Mouse (Mus musculus): Measurements from ENCODE around the gene Il6ra.

Il6ra gene

DNA sequence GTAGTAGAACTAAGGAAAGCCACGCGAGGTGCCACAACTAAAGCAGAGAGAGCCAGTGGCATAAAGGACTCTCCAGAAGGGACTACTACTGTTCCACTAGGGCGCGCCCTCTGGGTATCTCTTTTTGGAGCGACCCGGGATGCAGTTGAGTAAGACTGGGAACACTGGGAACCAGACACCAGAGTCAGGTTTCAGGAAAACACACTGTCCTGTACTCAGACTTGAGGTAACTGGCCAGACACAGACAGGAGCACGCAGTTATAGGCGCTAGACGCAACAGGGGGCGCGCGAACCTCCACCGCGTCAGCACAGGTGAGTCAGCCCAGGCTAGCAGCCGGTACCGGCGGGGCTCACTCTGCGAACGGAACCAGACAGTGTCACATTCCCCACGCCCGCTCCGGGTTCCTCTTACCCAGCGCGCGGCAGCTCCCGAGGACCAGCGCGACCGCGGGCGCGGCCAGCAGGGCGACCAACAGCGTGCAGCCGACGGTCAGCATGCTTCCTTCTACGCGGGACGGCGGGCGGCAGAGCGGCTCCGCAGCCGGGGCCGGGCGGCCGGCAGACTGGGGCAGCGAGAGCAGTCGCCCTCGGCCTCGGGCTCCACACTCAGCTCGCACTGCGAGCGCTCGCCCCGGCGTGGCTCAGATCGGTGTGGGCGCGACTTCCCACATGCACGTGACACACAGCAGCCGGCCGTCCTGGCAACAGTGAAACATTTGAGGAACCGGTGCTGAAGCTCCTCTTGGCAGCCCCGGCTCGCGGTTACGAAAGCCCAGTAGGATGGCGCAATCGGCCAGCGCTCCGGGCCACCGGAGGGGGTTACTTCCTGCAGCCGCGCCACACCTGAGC lies at the start of gene Il6ra:
TSS of gene Il6ra (minus strand) at position 654 of the 849 bp plus-strand sequence.
- peak; percentile 56 for DNase-seq

DNA sequence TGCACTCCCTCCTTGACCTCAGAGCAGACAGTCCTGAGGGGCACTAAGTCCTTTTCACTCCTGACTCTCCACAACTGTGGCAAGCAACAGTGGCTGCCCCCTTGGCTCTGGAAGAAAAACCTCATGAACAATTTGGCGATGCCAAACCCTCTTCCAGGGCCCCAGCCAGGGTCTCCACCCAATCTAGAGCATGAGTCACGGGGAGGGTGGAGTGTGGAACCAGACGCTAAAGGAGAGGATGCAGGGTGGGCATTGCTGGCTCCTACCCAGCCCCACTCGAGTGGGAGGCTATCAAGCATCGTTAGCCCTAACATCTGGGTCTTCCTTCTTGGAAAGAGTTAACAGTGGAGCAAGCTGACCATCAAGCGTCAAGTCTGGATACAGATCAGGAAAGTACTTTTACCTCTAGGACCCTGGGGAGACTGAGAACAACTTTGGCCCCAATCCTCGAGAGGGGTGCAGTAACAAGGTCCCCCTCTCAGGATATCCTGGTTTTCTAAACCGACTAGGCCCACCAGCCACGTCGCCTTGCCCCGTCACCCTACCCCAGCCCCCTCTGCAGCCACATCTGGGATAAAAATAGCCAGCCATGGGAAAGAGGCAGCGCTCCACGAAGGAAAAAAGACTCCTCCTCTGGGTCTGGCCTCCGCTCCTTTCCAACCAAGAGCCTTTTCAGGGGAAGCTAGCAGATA lies 49.2 kb upstream of the Il6ra start:
- DNase-seq, result peak; percentile 32

DNA sequence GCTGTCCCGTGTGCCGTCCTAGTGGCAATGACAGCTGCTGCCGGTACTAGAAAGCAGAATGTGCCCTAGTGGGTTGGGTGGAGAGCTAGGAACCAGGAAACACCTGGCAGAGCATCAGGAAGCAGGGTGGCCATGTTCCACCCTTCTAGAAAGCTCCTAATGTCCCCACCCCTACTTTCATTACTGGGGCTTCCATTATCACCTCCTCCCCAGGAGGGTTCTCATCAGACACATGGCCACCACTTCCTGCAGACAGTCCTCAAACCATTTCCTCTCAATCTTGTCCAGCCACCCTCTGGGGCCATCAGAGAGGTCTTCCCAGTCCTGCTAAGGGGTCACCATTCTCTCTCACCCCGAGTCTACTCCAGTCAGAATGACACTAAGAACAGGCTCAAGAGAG lies 48.4 kb upstream of the Il6ra start:
- DNase-seq, result no peak

DNA sequence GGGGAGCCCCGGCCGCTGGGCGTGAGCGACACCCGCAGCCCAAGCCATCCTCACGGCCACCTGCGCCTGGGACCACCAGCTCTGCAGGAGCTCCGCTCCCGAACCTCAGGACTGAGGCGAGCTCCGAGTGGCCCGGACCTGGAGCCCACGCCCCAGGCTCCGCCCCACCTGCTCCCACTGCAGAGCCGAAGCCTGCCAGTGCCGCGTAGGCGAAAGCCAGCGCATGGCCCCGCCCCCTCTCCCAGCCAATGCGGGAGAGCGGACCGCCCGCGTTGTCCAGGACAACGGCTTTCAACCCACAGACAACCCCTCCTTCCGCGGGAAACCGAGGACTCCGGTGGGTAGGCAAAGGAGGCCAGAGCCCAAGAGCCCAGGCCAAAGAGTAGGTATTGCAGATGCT lies 47.5 kb upstream of the Il6ra start:
- DNase-seq, result peak; percentile 95

DNA sequence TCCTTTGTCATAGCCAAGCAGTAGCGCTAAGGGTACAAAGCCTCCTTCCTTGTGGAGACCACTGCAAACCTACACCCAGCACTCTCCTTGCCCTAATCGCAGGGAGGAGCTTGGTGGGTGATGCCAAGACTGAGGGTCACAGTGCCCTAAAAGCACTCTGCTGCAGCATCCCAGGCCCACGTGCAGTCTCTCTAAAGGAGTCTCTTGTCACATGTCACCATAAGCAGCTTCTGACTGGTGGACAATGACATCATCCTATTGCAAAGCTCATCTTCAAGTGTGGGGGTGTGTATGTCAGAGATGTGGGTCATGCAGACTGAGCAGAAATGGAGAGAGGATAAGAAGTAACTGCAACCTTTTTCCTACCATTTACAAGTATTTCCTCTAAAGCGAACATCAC lies 46.4 kb upstream of the Il6ra start:
- no peak for DNase-seq

DNA sequence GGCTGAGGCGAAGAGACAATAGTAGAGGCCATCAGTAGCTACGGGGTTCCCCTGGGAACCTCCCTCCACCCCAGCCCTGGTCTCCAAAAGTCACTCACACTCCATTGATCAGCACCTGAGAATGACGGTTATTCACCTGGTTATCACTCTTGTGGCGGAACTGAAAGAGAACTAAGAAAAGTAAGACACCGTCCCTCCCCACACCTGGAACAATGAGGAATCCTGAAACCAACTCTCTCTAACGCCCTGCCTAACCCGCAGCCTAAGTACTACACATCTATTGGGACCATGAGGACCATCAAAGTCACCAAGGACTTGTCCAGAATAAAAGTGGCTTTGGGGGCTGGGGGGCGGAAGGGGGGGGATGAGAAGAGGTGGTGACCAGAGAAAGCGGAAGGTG lies 44.9 kb upstream of the Il6ra start:
- no peak for DNase-seq

DNA sequence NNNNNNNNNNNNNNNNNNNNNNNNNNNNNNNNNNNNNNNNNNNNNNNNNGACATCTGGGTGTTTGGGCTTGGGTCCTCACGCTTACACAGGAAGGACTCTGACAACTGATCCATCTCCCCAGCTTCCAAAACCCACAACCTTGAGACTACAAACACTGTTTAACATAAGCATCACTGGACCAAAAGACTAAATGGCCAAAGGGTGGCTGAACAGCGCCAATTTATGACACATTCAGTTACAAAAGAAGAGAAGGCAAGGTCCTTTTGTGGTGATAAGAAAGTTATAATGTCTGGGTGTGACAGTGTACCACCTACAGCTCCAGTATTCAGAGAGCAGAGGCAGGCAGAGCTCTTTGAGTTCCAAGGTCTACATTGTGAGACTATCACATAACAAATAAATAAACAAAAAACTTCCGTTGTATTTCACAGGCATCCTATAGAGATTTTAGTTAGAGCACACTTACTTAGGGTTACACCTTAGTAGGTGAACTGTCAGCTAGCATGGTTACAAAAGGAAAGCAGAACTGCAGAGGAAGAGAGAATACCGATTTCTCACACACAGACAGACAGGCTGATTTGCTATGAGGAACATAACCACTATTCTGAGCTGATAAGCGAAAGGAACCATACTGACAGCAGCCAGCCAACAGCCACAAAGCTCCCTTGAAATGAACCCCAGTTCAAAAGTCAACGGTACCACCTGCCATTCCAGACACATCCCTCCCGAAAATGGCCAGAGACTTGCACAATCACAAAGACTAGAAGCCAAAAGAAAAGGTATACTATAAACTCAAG lies 43.4 kb upstream of the Il6ra start:
- no peak for DNase-seq

DNA sequence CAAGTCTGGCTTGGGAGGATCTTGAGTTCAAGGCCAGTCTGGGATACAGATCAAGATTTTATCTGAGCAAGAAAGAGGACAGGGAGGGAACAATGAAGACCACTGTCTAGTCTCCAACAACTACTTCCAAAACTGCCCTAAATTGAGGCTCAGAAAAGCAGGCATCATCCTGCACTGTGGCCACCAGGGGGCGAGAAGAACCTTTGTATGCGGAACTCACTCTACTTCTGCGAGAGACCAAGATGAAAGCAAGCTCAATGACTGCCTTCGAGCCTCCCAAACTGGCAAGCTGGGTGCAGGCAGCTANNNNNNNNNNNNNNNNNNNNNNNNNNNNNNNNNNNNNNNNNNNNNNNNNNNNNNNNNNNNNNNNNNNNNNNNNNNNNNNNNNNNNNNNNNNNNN lies 40.4 kb upstream of the Il6ra start:
- peak; percentile 80 for DNase-seq

DNA sequence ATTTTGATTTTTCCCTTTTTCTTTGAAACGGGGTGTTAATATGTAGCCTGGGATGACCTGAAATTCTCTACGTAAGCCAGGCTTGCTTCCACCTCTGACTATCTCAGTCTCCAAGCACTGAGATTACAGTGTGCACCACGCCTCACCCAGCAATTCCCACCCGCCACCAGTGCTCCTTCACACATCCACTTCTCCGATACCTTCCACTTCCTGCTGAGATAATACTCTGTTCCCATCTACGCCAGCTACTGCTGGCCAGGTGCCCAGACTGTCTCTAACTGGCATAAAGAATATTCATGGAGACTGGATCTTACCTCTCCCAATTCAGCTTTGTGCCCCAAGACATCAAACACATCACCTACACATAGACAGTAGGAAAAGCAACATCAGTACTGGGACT lies 35.7 kb upstream of the Il6ra start:
- DNase-seq, result peak; percentile 46

DNA sequence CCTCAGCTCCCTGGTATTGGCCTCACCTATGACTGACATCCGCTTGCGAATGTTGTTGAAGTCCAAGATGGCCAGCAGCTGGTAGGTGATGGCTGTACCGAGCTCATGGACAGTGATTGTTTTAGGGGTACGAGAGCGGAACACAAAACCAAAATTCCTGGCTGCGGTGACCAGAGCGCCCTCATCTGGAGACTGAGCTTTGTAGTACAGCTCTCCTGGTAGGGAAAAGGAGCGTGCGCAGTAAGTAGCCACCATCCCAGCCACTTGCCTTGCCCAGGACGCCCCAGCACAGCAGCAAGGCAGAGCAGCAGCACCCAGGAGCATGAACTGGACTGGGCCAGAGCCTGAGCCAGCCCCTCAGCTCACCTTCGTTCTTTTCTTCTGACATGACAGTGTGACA lies 35.0 kb upstream of the Il6ra start:
- DNase-seq, result no peak

DNA sequence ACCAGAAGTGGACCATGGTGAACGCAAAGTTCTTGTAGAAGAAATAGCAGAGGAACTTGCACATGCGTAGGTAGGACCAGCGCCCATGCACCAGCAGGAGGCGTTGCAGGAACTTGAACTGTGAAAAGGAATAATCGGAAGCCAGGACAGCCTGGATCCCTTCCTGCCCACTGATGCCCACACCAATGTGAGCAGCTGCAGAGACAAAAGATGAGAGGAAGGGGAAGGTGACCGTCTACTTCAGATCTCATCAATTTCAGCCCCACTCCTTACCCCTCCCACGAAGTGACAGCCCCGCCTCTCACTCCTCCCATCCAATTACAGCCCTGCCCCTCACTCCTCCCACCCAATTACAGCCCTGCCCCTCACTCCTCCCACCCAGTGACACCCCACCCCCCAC lies 32.0 kb upstream of the Il6ra start:
- DNase-seq, result no peak

DNA sequence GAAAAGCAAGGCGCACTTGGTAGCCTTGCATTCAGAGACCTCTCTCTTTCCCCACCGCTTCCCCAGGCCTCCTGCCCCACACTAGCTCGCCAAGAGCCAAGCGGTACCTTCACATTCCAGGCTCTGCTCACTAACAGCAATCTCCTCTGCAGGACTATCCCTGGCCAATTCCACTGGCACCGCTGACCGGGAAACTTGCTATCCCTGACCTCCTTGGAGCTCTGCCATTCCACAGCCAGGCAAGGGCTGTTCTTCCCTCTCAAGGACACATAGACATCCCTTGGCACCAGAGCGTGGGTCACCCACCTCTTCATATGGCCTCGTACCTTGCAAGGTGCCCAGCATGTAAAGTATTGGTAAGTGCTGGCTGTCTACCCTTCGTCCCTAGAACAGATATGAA lies 29.9 kb upstream of the Il6ra start:
- DNase-seq, result no peak

DNA sequence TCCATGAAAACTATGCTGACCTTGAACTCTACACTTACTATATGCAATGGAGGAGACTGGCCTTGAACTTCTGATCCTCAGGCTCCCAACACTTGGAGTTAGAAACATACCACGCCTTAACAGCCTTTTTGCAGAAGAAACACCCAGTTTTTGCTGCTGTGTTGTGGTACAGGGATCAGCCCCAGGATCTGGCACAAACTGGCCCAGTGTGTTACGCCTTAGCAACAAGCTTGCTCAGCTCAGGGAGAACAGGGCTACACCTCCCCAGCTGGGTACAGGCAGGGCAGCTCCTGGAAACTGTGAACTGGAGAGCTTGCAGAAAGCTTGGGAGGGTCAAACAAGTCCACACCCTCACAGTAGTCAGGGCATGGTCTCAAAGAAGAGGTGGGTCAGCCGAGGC lies 23.5 kb upstream of the Il6ra start:
- DNase-seq, result no peak

DNA sequence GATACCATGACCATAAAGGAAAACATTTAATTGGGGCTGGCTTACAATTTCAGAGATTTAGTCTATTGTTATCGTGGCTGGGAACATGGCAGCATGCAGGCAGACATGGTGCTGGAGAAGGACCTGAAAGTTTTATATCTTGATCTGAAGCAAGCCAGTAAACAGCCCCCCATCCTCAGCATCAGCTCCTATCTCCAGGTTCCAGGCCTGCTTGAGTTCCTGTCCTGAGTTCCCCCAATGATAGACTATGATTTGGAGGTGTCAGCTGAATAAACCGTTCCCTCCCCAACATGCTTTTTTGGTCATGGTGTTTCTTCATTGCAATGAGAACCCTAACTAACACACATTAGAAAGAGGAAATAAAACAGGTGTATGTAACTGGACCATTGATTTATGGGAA lies 19.9 kb upstream of the Il6ra start:
- DNase-seq, result no peak

DNA sequence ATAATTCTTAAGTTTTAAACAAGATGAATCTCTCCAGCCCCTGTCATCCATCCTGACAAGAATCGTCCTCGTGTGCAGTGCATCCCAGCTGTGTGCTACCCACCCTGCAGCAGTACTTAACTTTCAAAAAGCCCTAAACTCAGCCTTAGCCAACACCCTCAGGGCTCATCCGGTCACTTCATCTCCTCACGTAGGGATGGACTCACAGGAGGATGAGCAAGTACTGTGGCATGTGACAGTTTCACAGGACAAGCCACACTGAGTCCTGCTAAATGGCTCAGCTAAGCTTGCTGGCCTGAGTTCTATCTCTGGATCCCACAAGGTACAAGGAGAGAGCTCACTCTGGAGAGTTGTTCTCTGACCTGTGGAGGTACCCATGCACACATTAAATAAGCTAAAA lies 16.0 kb upstream of the Il6ra start:
- DNase-seq, result no peak

DNA sequence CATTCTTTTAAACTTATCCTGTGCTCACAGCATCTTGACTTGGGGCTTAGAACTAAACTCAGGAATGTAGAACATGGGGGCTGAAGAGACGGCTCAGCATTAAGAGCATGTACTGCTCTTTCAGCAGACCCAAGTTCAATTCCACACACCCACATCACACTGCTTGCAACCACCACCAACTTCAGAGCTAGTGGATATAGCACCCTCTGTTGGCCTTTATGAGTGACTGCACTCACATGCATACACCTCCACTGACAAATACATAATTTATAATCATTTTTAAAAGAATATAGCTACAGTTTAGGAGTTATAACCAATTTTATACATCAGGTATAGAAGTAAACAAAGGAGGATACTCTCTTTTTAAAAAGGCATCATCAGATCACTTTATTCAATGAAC lies 13.4 kb upstream of the Il6ra start:
- no peak for DNase-seq

DNA sequence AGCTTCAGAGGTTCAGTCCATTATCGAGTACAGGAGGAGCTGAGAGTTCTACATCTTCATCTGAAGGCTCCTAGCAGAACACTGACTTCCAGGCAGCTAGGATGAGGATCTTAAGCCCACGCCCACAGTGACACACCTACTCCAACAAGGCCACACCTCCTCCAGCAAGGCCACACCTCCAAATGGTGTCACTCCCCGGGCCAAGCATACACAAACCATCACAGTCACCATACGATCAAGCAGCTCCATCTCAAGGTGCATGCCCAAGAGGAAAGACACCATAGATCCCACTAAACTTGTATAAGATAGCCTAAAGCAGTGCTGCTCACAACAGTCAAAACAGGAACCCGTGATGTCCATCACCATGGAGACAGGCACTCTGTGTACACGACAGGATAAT lies 7.7 kb upstream of the Il6ra start:
- DNase-seq, result no peak

DNA sequence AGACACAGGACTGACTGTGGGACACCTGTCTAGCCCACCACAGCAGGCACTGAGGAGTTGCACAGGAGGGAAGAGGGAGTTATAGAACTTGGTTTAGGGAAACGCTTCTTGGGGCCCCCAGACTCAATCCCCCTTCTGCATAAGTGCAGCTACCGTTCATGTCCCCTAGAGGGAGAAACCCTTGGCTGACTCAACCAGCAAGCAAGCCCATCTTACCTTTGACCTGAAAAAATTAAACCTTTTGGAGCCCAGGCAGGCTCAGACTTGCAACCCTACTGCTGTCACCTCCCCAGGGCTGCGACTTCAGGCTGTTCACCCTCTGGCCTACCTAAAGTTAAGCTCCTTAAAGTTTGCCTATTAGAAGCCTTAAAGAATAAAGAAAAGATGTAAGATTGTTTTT lies 4.4 kb upstream of the Il6ra start:
- DNase-seq, result no peak

DNA sequence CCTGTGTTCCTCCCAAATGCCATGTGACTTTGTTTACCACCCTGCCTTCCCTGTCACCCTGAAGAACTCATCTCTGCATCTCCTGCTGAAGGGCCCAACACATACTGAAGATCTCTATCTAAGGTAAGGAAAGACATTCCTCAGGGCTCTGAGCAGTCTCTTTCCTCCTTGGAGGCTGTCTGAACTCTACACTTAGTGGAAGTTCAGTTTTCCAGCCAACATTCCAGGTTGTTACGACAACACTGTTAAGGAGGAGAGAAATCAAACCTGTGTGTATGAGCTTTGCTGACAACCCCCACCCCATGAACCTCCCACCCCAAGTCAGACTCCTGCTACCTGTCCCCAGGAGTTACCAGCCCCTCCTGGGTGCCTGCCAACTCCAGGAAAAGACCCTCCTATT lies 3.6 kb upstream of the Il6ra start:
- DNase-seq, result no peak

DNA sequence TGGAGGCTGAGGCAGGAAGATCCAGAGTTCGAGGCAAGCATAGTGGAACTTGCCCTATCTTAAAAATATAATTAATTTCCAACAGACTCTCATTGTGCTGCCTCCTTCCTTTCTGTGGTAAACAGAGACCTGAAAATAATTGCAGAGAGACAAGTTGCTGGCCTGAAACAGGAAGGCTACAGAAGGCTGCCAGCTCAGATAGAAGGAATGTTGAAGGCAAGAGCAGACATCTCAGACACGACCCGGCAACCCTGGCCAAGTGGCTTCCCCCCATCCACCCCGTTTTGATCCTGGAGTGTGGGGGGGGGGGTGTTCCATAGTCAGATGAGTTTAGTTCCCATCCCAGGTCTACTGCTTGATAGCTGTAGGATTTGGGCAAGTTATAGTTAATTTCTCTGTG lies 1.7 kb upstream of the Il6ra start:
- DNase-seq, result no peak

DNA sequence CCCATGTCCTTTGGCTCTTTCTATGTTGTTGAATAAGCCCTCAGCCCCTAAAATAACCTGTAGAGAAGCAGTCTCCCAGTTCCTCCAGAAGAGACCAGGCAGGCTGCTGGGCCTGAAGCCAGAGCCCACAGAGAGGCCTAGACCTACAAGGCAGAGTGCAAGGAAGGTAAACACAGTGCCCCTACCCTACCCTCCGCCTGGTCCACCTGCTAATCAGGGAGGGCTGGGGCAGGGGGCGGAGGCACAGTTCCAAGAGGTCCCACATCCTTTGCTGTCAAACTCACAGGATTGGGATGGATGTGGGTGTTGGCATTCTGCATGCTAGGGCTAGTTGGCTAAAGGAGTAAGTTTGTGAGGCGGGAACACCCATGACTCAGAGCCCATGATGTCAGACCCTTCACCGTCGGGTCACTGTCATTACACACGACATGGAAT lies 871 bp downstream of the Il6ra start:
- no peak for DNase-seq

DNA sequence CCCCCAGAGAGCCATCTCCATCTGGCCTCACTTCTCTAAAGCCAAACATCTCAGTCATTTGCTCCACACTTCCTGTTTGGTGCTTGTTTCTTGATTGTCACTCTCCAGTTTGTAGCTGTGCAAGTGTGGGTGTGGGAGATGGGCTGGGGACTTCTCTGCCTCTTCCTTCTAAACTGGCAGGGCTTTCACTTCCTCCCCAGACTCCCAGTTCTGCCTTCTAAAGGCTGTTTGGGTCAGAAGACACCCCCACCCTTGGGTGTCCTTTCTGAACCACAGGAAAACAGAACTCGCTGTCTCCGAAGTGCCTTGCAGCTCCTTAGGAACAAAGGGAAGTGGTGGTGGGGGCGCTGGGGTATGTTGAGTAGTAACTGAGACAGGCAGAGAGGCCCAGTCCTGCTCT lies 1.8 kb downstream of the Il6ra start:
- no peak for DNase-seq

DNA sequence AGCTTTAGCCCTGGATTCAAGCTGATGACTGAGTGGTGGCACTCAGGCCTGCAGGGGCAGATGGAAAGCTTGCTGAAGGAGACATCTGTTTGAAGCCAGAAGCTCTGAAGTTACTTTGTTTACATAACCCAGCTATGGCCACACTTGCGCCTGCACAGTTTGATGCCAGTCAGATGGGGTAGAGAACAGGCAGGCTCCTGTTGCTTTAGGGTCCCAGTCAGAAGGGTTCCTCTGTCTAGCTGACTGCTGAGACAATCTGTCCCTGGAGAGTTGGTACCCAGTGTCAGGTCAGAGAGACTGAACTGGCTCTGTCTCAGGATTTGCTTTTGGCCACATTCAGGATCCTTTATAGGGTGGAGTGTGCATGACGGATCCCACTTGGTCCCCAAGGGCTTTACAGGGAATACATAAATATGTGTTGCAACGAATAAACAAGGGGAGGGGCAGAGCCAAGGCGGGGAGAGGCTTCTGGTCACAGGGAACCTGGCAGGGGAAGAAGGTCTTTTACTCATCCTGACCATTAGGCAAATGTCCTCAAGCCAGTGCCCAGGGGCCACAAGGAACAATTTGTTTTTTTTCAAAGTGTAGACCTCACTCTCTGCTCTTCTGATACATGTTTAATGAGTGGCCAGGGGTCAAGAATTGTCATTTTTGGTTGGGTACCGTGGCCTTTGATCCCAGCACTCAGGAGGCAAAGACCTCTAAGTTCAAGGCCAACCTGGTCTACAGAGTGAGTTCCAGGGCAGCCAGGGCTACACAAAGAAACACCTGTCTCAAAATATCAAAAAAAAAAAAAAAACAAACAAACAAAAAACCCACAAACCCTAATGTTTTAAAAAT lies 3.1 kb downstream of the Il6ra start:
- no peak for DNase-seq

Measured in right cerebral cortex, postnatal 4 days (tissue).